Mouse (Mus musculus): ENCODE measurements around the gene Sec14l1. TPM values are rescaled to one million over a fixed set of nuclear protein-coding genes. Genes with fewer than 3 reads are reported as not detected.

The Sec14l1 gene
- total RNA-seq, 2 experiments from 2014 or later = 198 to 229 TPM

DNA sequence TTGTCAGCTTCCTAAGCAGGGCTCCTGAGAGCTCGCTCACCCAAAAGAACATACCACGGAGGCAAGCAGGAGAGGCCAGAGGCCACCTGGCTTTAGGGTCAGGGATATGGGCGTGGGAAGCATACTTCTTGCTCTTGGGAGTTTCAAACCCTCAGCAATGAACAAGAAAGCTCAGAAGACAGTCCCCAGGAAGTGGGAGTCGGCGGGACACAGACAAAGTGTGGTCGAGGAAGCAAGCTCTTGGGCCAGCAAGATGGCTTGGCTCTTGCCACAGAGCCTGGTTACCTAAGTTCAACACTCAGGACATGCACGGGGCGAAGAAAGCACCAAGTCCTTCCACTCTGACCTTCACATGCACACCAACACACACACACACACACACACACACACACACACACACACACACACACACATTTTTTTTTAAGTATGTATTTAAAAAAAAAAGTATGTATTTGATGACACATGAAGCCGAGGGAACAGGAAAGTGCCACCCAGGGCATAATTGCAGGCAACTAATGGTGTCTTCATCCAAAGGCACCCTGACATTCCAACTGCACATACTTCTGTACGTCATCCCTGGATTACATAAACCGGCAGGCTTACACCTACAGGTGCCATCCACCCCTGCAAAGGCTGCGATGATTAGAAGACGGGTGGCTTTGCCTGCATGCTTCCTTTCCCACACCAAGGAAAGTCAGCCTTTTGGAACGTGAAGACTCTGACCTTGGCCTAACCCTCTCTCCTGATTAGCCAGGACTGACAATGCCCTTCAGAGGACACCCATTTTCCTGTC lies 12.8 kb upstream of the Sec14l1 start:
- no peak for TF ChIP-seq CTCF (IDR thresholded peaks at IDR 0.05)

GRCm38 (mm10) chr11:117103523-117103922 lies 11.4 kb upstream of the Sec14l1 start:
- peak overlapping the region; percentile 86 for H3K27ac ChIP-seq
- intact Hi-C loops (cut with DNase I) = no loop called here
- H3K4me3 ChIP-seq = no peak overlapping the region
- DNase-seq (ENCODE audit: extremely low spot score in 1 of 2, low spot score in 2 of 2) = no peak
- TF ChIP-seq CTCF (IDR thresholded peaks at IDR 0.05) = no peak

More for the DNA sequence above, 12.8 kb upstream of the Sec14l1 start:
- Histone ChIP-seq H3K27ac (peak overlapping the region; percentile 94), H3K4me3 (no peak overlapping the region)
- DNase-seq (ENCODE audit: extremely low spot score in 1 of 2, low spot score in 2 of 2) = no peak
- intact Hi-C loops (cut with DNase I) = loop anchor here (1.0 kb wide), 1 partner anchor 21 kb away; no protein-coding TSS in a partner anchor

DNA sequence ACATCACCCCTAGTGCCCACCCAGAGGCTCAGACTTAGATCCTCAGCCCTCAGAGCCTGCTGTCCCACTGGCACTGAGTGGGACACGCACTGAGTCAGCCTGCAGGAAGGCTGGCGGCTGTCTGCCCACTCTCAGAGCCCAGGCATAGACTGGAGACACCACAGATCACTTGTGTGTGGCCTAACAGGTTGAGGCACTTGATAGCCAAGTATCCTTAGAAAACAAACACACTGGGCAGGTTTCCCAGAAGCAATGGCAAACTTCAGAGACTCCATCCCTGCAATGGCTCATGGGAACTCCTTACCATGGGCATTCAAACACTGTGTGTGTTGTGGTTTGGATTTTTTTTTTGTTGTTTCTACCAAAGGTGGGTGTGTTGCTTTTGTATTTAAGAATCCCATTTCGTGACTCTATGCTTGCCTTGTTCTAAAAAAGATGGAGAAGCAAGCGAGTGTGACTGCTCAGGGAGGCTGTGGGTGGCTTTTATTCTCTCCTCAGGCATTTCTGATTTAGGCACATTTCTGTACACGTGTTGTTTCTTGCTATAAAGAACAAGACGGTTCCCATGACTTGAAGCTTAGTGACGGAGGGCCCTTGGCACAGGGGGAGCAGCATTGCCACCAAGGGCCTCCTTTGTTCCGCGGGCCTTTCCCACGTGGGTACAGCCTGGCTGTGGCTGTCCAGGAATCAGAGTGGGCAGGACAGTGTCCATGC lies 10.8 kb upstream of the Sec14l1 start:
- DNase-seq (ENCODE audit: extremely low spot score in 1 of 2, low spot score in 2 of 2) = no peak
- Histone ChIP-seq H3K4me3 (no peak overlapping the region), H3K27ac (peak overlapping the region; percentile 86)
- no peak for TF ChIP-seq CTCF (IDR thresholded peaks at IDR 0.05)
- intact Hi-C loops (cut with DNase I) = no loop called here

DNA sequence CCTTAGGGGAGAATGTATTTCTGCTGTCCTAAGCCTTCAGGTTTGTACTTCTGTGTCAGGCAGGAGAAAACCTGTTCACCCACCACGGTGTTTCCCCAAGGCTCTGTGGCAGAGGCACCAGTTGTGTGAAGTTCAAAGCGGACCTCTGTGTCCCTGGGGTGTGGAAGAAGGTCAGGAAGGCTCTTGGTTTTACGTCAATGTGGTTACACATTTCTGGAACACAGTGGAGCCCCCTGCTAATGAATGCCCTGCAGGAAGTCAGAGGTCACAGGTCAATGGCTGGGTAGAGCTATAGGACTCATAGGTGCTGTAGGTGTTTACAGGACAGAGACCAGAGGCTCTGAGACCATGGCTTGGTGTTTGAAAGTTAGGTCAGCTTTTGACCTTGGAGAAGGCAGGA lies 9.7 kb upstream of the Sec14l1 start:
- no peak for DNase-seq (ENCODE audit: extremely low spot score in 1 of 2, low spot score in 2 of 2)
- no peak overlapping the region for H3K4me3 ChIP-seq
- peak overlapping the region; percentile 86 for H3K27ac ChIP-seq
- intact Hi-C loops (cut with DNase I) = no loop called here
- no peak for TF ChIP-seq CTCF (IDR thresholded peaks at IDR 0.05)

GRCm38 (mm10) chr11:117105850-117106249 lies 9.1 kb upstream of the Sec14l1 start:
- intact Hi-C loops (cut with DNase I) = no loop called here
- peak overlapping the region; percentile 86 for H3K27ac ChIP-seq
- H3K4me3 ChIP-seq = no peak overlapping the region
- no peak for TF ChIP-seq CTCF (IDR thresholded peaks at IDR 0.05)
- DNase-seq (ENCODE audit: extremely low spot score in 1 of 2, low spot score in 2 of 2) = no peak

DNA sequence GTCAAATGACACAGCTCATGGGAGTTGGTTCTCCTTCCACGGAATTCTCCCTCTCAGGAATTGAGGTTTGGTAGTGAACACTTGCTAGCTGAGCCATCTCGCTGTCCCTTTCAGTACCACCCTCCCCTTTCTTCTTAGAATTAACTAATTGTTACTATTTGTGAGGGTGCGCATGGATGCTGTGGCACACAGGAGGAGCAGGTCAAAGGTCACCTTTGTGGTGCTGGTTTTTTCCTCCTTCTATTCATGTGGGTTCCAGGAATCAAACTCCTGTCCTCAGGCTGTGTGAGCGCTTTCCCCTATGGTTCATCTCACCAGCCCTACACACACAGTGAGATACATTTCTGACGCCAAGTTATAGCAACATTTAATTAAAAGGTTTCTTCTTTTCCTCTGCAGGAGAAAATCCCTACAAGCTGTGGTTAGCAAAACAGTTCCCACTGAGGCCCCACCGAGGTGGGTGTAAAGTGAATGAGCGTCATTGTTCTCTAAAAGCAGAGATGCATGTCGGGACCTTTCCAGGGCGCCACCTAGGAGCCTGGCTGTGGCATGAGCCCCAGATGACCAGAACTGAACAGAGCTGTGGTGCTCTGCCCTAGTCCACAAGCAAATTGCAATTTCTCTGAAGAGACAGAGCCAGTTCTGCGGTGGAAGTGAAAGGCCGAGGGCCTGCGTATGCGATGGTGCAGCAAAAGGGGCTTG lies 8.2 kb upstream of the Sec14l1 start:
- Histone ChIP-seq H3K27ac (peak overlapping the region; percentile 24; the same call in 1 of the 2 replicates), H3K4me3 (no peak overlapping the region)
- intact Hi-C loops (cut with DNase I) = no loop called here
- no peak for DNase-seq (ENCODE audit: extremely low spot score in 1 of 2, low spot score in 2 of 2)
- TF ChIP-seq CTCF (IDR thresholded peaks at IDR 0.05) = no peak; the same call in 1 of the 2 replicates

GRCm38 (mm10) chr11:117107837-117108236 lies 7.1 kb upstream of the Sec14l1 start:
- TF ChIP-seq CTCF (IDR thresholded peaks at IDR 0.05) = no peak
- DNase-seq (ENCODE audit: extremely low spot score in 1 of 2, low spot score in 2 of 2) = no peak
- H3K4me3 ChIP-seq = no peak overlapping the region
- no peak overlapping the region for H3K27ac ChIP-seq
- intact Hi-C loops (cut with DNase I) = no loop called here

DNA sequence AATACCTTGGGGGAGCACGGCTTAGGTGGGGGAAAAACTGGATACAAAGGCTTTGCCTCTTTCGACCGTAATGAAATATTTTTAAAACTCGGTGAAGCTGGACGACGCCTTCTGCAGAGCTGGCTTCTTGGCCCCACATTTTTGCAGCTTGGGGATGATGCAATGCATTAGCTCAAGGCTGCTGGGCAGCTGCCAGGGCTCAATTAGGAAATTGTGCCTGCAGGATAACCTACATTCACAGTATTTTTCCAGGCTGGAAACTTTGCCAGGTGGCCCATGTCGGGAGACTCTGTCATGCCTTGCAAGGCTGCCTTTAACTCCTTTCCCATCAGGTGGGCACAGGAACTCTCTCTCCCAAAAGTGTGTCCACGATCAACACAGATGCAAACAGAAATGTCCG lies 6.4 kb upstream of the Sec14l1 start:
- H3K4me3 ChIP-seq = no peak overlapping the region
- DNase-seq (ENCODE audit: extremely low spot score in 1 of 2, low spot score in 2 of 2) = no peak
- intact Hi-C loops (cut with DNase I) = no loop called here
- H3K27ac ChIP-seq = peak overlapping the region; percentile 44
- TF ChIP-seq CTCF (IDR thresholded peaks at IDR 0.05) = no peak

DNA sequence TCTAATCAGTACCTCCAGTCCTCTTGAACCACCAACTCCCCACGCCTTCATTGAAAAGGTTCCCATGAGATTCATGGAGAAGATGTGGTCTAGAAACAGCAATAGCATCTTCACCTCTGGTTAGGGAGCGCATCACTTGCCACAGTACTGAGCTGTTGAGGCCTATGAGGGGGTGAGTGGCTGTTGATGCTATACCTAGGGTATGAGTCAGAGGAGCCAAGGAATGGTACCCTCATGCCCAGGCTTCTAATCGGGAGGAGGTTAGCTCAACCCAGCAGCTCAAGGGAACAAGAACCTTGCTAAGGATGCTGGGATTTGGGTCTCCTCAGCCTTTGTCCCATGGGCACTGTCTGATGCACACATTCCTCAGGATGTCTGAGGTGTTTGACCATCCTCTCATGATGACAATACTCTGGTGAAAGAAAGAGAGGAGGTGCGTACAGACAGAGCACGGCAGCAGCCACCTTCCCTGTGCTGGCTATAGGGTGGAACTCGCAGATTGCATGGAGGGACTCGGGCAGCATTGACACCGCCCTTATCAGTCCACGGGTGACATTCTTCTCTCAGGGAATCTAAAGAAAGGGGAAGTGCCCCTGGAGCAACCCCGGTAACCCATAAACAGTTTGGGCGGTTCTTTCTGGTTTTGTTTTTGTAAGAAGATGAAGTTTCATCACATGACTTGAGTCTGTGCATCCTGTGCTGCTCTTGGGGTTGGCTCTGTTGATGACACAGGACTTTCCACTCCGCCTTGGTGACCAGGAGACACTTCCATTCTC lies 5.6 kb upstream of the Sec14l1 start:
- intact Hi-C loops (cut with DNase I) = no loop called here
- no peak for TF ChIP-seq CTCF (IDR thresholded peaks at IDR 0.05)
- Histone ChIP-seq H3K27ac (peak overlapping the region; percentile 44), H3K4me3 (no peak overlapping the region)
- DNase-seq (ENCODE audit: extremely low spot score in 1 of 2, low spot score in 2 of 2) = no peak

GRCm38 (mm10) chr11:117111967-117112648 lies 2.9 kb upstream of the Sec14l1 start:
- intact Hi-C loops (cut with DNase I) = no loop called here
- no peak for DNase-seq (ENCODE audit: extremely low spot score in 1 of 2, low spot score in 2 of 2)
- no peak overlapping the region for H3K27ac ChIP-seq
- TF ChIP-seq CTCF (IDR thresholded peaks at IDR 0.05) = no peak
- no peak overlapping the region for H3K4me3 ChIP-seq

DNA sequence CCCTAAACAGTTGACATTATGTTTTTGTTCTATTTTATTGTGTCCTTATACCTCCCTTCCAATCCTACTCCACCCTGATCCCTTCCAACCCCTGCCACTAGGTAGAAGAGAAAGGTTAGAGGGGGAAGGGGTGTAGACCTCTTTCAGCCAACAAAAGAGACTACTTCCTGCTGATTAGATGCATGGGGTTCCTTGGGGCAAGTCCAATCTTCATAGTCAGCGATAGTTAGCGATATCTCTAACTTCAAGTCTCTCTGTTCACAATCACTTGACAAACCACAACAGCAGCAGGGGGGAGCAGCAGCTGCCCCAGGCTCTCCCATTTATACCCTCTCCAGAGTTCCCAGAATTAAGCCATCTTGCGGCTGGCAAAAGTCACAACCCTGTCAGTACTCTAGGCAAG lies 2.3 kb upstream of the Sec14l1 start:
- TF ChIP-seq CTCF (IDR thresholded peaks at IDR 0.05) = no peak
- intact Hi-C loops (cut with DNase I) = no loop called here
- no peak overlapping the region for H3K4me3 ChIP-seq
- no peak overlapping the region for H3K27ac ChIP-seq
- DNase-seq (ENCODE audit: extremely low spot score in 1 of 2, low spot score in 2 of 2) = no peak

All from left cerebral cortex, adult 2 months (tissue).